Mouse (Mus musculus): ENCODE data around the gene Triobp. TPM values are rescaled to one million over a fixed set of nuclear protein-coding genes. Genes with fewer than 3 reads are reported as not detected.
"Not testable (repeated sequence)": the region's sequence is repeated elsewhere in the genome, so short reads cannot be mapped to it uniquely, and the experiment has no call there.

Gene Triobp
- polyA plus RNA-seq, 1 experiment from 2014 or later: 34.8 TPM

GRCm38 (mm10) chr15:78998348-78998747 lies 50.8 kb downstream of the Triobp start:
- Histone ChIP-seq H3K9ac (ENCODE audit: low read length) (no peak overlapping the region), H3K27me3 (ENCODE audit: control insufficient read depth, insufficient read depth, low read length) (no peaks in the 10 kb centered on the region), H3K27ac (ENCODE audit: low read depth, low read length) (no peak overlapping the region), H3K4me2 (no peak overlapping the region), H3K4me3 (ENCODE audit: low read depth, low read length) (no peak overlapping the region), H3K36me3 (ENCODE audit: control insufficient read depth, insufficient read depth, low read length) (peaks cover 8% of the 10 kb centered on the region), H3K4me1 (ENCODE audit: control insufficient read depth, insufficient read depth, low read length) (no peaks in the 10 kb centered on the region), H3K9me3 (ENCODE audit: control insufficient read depth, low read length) (no peaks in the 10 kb centered on the region)
- no peak for ATAC-seq (ENCODE audit: low FRiP score)
- WGBS: 55% methylated on average over 8 of the region's 8 CpGs
- no peak for DNase-seq (ENCODE audit: low spot score, missing footprints)

GRCm38 (mm10) chr15:78999586-78999985 lies 52.1 kb downstream of the Triobp start:
- Histone ChIP-seq H3K27me3 (ENCODE audit: control insufficient read depth, insufficient read depth, low read length) (no peaks in the 10 kb centered on the region), H3K4me3 (ENCODE audit: low read depth, low read length) (no peak overlapping the region), H3K27ac (ENCODE audit: low read depth, low read length) (no peak overlapping the region), H3K4me2 (no peak overlapping the region), H3K9me3 (ENCODE audit: control insufficient read depth, low read length) (no peaks in the 10 kb centered on the region), H3K36me3 (ENCODE audit: control insufficient read depth, insufficient read depth, low read length) (peaks cover 10% of the 10 kb centered on the region), H3K9ac (ENCODE audit: low read length) (no peak overlapping the region), H3K4me1 (ENCODE audit: control insufficient read depth, insufficient read depth, low read length) (no peaks in the 10 kb centered on the region)
- WGBS: 93% methylated on average over 11 of the region's 11 CpGs
- DNase-seq (ENCODE audit: low spot score, missing footprints) (no peak), ATAC-seq (ENCODE audit: low FRiP score) (no peak)

DNA sequence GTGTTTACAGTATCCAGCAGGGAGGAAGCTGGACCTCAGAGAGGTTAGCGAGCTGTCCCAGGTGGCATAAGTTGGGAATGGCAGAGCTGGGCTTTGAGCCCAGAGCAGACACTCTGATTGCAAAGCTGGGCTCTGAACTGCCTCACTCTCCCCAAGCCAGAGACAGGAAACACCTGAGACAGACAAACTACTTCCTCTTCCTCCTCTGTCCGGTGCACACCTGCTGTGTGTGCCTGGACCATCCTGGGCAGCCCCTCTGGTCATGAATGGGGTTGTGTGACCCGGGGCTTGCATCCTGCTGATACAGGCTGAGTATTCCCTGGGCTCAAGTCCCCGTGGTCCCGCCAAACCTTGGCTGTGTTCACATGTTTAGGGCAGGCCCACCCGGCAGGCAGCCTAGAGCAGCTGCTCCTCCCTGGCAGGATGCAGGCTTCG lies 52.9 kb downstream of the Triobp start:
- 84% methylated on average over 7 of the region's 7 CpGs for WGBS
- Histone ChIP-seq H3K27ac (ENCODE audit: low read depth, low read length) (no peak overlapping the region), H3K27me3 (ENCODE audit: control insufficient read depth, insufficient read depth, low read length) (no peaks in the 10 kb centered on the region), H3K4me3 (ENCODE audit: low read depth, low read length) (no peak overlapping the region), H3K4me2 (no peak overlapping the region), H3K4me1 (ENCODE audit: control insufficient read depth, insufficient read depth, low read length) (no peaks in the 10 kb centered on the region), H3K9ac (ENCODE audit: low read length) (no peak overlapping the region), H3K9me3 (ENCODE audit: control insufficient read depth, low read length) (no peaks in the 10 kb centered on the region), H3K36me3 (ENCODE audit: control insufficient read depth, insufficient read depth, low read length) (peaks cover 14% of the 10 kb centered on the region)
- DNase-seq (ENCODE audit: low spot score, missing footprints) (no peak), ATAC-seq (ENCODE audit: low FRiP score) (no peak)

DNA sequence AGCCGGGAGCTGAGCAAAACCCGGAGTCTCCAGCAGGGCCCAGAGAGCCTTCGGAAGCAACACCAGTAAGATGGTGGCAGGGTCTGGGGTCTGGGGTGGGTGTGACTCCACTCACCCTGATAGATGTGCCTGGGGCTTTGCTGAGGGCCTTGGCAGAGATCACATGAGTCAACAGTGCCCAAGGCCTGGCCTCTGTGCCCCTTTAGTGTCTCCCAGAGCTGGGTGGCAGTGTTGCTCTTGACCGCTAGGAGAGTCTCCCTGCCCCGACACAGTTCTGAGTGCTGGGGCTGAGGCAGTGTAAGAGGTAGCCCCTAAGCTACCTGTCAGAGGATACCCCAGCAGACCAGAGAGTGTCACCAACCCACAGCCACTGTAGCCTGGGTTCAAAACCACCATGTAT lies 54.0 kb downstream of the Triobp start:
- Histone ChIP-seq H3K27me3 (ENCODE audit: control insufficient read depth, insufficient read depth, low read length) (no peaks in the 10 kb centered on the region), H3K4me1 (ENCODE audit: control insufficient read depth, insufficient read depth, low read length) (no peaks in the 10 kb centered on the region), H3K9ac (ENCODE audit: low read length) (no peak overlapping the region), H3K9me3 (ENCODE audit: control insufficient read depth, low read length) (no peaks in the 10 kb centered on the region), H3K36me3 (ENCODE audit: control insufficient read depth, insufficient read depth, low read length) (peaks cover 17% of the 10 kb centered on the region), H3K4me3 (ENCODE audit: low read depth, low read length) (no peak overlapping the region), H3K27ac (ENCODE audit: low read depth, low read length) (no peak overlapping the region), H3K4me2 (no peak overlapping the region)
- 87% methylated on average over 5 of the region's 5 CpGs for WGBS
- ATAC-seq (ENCODE audit: low FRiP score): no peak
- DNase-seq (ENCODE audit: low spot score, missing footprints): no peak

DNA sequence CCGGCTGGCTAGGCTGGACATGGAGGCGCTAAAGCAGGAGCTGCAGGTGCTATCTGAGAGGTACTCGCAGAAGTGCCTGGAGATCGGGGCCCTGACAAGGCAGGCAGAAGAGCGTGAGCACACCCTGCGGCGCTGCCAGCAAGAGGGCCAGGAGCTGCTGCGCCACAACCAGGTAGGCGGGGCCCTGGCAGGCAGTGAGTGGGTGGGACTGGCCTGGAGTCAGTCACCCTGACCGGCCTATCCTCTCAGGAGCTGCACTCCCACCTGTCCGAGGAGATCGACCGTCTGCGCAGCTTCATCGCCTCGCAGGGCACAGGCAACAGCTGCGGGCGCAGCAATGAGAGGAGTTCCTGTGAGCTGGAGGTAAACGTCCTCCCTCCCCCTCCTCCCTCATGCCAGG lies 54.5 kb downstream of the Triobp start:
- Histone ChIP-seq H3K27ac (ENCODE audit: low read depth, low read length) (no peak overlapping the region), H3K4me3 (ENCODE audit: low read depth, low read length) (no peak overlapping the region), H3K4me2 (no peak overlapping the region), H3K9ac (ENCODE audit: low read length) (no peak overlapping the region), H3K27me3 (ENCODE audit: control insufficient read depth, insufficient read depth, low read length) (no peaks in the 10 kb centered on the region), H3K36me3 (ENCODE audit: control insufficient read depth, insufficient read depth, low read length) (peaks cover 17% of the 10 kb centered on the region), H3K4me1 (ENCODE audit: control insufficient read depth, insufficient read depth, low read length) (no peaks in the 10 kb centered on the region), H3K9me3 (ENCODE audit: control insufficient read depth, low read length) (no peaks in the 10 kb centered on the region)
- 55% methylated on average over 19 of the region's 19 CpGs for WGBS
- ATAC-seq (ENCODE audit: low FRiP score) (no peak), DNase-seq (ENCODE audit: low spot score, missing footprints) (no peak)

DNA sequence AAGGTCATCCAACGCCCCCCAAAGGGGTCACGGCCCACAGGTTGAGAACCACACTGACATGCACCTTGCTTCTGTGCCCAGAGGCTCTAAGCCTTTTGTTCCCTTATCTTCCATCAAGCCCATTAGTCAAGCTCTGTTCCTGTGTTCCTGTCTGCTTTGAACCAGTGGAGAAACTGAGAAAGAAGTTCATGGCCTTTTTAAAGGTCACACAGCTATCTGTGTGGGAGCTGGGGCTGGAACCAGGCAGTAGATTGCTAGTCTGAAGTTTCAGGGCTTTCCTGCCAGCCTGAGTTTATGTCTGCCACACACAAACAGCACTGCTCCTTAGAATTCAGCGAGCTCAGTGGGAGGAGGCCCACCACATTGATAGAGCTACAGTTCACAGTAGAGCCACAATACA lies 55.6 kb downstream of the Triobp start:
- no peaks in the 10 kb centered on the region for H3K27me3 ChIP-seq (ENCODE audit: control insufficient read depth, insufficient read depth, low read length)
- H3K4me2 ChIP-seq: no peak overlapping the region
- H3K27ac ChIP-seq (ENCODE audit: low read depth, low read length): no peak overlapping the region
- 90% methylated on average over 3 of the region's 3 CpGs for WGBS
- ATAC-seq (ENCODE audit: low FRiP score) (no peak), DNase-seq (ENCODE audit: low spot score, missing footprints) (no peak)
- H3K9me3 ChIP-seq (ENCODE audit: control insufficient read depth, low read length): no peaks in the 10 kb centered on the region
- H3K36me3 ChIP-seq (ENCODE audit: control insufficient read depth, insufficient read depth, low read length): peaks cover 17% of the 10 kb centered on the region
- H3K4me1 ChIP-seq (ENCODE audit: control insufficient read depth, insufficient read depth, low read length): no peaks in the 10 kb centered on the region
- no peak overlapping the region for H3K9ac ChIP-seq (ENCODE audit: low read length)
- H3K4me3 ChIP-seq (ENCODE audit: low read depth, low read length): no peak overlapping the region

DNA sequence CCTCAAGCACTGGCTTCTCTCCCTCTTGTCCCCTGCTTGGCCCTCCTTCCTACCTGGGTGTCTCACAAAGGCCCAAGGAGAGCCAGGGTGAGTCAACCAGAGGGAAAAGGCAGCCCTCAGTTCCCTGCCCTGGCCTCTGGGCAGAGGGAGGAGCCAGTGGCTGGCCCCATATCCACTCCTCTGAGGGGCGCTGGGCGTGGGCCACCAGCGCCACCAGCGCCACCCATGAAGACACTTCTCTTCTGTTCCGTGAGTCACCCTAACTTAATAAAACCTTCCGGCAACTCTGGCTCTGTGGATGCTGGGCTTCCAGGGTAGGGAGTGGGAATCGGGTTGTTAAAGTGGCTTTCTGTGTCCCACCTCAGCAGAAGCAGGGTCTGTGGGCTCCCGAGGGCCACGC lies 58.1 kb downstream of the Triobp start:
- no peaks in the 10 kb centered on the region for H3K27me3 ChIP-seq (ENCODE audit: control insufficient read depth, insufficient read depth, low read length)
- no peaks in the 10 kb centered on the region for H3K9me3 ChIP-seq (ENCODE audit: control insufficient read depth, low read length)
- ATAC-seq (ENCODE audit: low FRiP score): no peak
- no peak overlapping the region for H3K9ac ChIP-seq (ENCODE audit: low read length)
- DNase-seq (ENCODE audit: low spot score, missing footprints): no peak
- H3K4me2 ChIP-seq: no peak overlapping the region
- WGBS: 91% methylated on average over 9 of the region's 9 CpGs
- H3K4me3 ChIP-seq (ENCODE audit: low read depth, low read length): no peak overlapping the region
- no peak overlapping the region for H3K27ac ChIP-seq (ENCODE audit: low read depth, low read length)
- peaks cover 17% of the 10 kb centered on the region for H3K36me3 ChIP-seq (ENCODE audit: control insufficient read depth, insufficient read depth, low read length)
- no peaks in the 10 kb centered on the region for H3K4me1 ChIP-seq (ENCODE audit: control insufficient read depth, insufficient read depth, low read length)

DNA sequence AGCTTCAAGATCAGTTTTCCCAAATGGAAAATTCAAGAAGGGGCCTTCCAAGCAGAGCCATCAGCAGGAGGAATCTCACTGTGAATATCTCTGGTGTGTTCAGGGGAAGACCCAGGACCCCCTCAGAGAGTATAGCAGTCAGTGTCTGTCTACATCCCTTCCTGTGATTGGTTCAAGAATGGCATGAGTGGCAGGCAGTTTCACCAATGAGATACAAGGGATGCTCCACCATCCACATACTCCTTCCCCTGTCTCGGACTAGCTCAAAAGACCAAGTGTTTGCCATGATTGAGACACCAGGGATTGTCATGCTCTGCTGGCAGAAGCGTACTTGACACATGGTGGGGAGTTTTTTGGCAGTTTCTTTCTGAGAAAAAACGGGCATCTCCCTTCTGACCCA lies 59.1 kb downstream of the Triobp start:
- H3K9me3 ChIP-seq (ENCODE audit: control insufficient read depth, low read length): no peaks in the 10 kb centered on the region
- H3K9ac ChIP-seq (ENCODE audit: low read length): no peak overlapping the region
- no peak overlapping the region for H3K4me2 ChIP-seq
- WGBS: 80% methylated on average over 3 of the region's 3 CpGs
- H3K36me3 ChIP-seq (ENCODE audit: control insufficient read depth, insufficient read depth, low read length): peaks cover 17% of the 10 kb centered on the region
- H3K27ac ChIP-seq (ENCODE audit: low read depth, low read length): no peak overlapping the region
- ATAC-seq (ENCODE audit: low FRiP score) (no peak), DNase-seq (ENCODE audit: low spot score, missing footprints) (peak; percentile 87)
- no peak overlapping the region for H3K4me3 ChIP-seq (ENCODE audit: low read depth, low read length)
- no peaks in the 10 kb centered on the region for H3K27me3 ChIP-seq (ENCODE audit: control insufficient read depth, insufficient read depth, low read length)
- H3K4me1 ChIP-seq (ENCODE audit: control insufficient read depth, insufficient read depth, low read length): peaks cover 2% of the 10 kb centered on the region; the same call in 1 of the 2 replicates

DNA sequence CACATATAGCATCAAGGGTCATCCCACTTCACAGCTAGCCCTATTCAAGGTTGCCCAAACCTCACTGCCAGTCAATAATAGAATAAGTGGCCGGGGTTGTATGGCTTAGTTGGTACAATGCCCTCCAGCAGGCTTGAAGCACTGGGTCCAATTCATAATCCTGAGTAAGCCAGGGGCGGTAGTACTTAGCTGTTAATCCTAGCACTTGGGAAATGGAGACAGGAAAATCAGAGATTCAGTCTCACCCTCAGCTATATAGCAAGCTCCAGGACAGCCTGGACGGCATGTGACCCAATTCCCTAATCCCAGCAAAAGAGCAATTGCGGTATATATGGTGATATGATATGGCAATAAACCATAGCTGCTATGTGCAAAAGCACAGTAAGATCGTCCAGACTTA lies 59.5 kb downstream of the Triobp start:
- Histone ChIP-seq H3K4me2 (no peak overlapping the region), H3K4me3 (ENCODE audit: low read depth, low read length) (no peak overlapping the region), H3K27ac (ENCODE audit: low read depth, low read length) (no peak overlapping the region), H3K9me3 (ENCODE audit: control insufficient read depth, low read length) (no peaks in the 10 kb centered on the region), H3K4me1 (ENCODE audit: control insufficient read depth, insufficient read depth, low read length) (peaks cover 2% of the 10 kb centered on the region; the same call in 1 of the 2 replicates), H3K27me3 (ENCODE audit: control insufficient read depth, insufficient read depth, low read length) (no peaks in the 10 kb centered on the region), H3K9ac (ENCODE audit: low read length) (no peak overlapping the region), H3K36me3 (ENCODE audit: control insufficient read depth, insufficient read depth, low read length) (peaks cover 17% of the 10 kb centered on the region)
- DNase-seq (ENCODE audit: low spot score, missing footprints) (no peak), ATAC-seq (ENCODE audit: low FRiP score) (no peak)
- WGBS: 92% methylated on average over 5 of the region's 5 CpGs

- H3K4me2 ChIP-seq; DNase-seq (ENCODE audit: low spot score, missing footprints); H3K27ac ChIP-seq (ENCODE audit: low read depth, low read length); H3K27me3 ChIP-seq (ENCODE audit: control insufficient read depth, insufficient read depth, low read length); H3K9me3 ChIP-seq (ENCODE audit: control insufficient read depth, low read length); H3K9ac ChIP-seq (ENCODE audit: low read length); ATAC-seq (ENCODE audit: low FRiP score); H3K4me1 ChIP-seq (ENCODE audit: control insufficient read depth, insufficient read depth, low read length); H3K4me3 ChIP-seq (ENCODE audit: low read depth, low read length): not testable (repeated sequence)
- 88% methylated on average over 6 of the region's 6 CpGs for WGBS
- H3K36me3 ChIP-seq (ENCODE audit: control insufficient read depth, insufficient read depth, low read length): peaks cover 17% of the 10 kb centered on the region
These were observed 60.3 kb downstream of the Triobp start for GRCm38 (mm10) chr15:79007836-79008235.

Measured in midbrain, embryonic 11.5 days (tissue).